Mouse (Mus musculus) heart, adult 2 months (tissue): ENCODE measurements around the gene Tpm1. TPM values are rescaled to one million over a fixed set of nuclear protein-coding genes. Genes with fewer than 3 reads are reported as not detected.

Experiments used
- DNase-seq, 2 experiments: peaks; one replicate each; pipeline ENCODE4 v3.0.0; 2021
- H3K27ac ChIP-seq: fragments of 200-600 bp; 2 replicates; pipeline ENCODE4 v1.8.1; 2022
- H3K27me3 ChIP-seq: fragments of 200-500 bp; 2 replicates; pipeline ENCODE4 v1.6.1; 2012; ENCODE audit warnings: mild to moderate bottlenecking, low read length, inconsistent platforms, mixed read lengths; ENCODE audit not compliant: control insufficient read depth, insufficient read depth
- H3K36me3 ChIP-seq: fragments of 200-500 bp; 2 replicates; pipeline ENCODE4 v1.6.1; 2012; ENCODE audit warnings: low read length, inconsistent platforms; ENCODE audit not compliant: control insufficient read depth, insufficient read depth
- H3K4me1 ChIP-seq: fragments of 200-500 bp; 2 replicates; pipeline ENCODE4 v1.6.1; 2011; ENCODE audit warnings: low read length; ENCODE audit not compliant: control insufficient read depth, insufficient read depth
- H3K4me3 ChIP-seq: fragments of 200-600 bp; 2 replicates; pipeline ENCODE4 v1.8.1; 2022
- H3K79me2 ChIP-seq: fragments of 200-500 bp; replicated peaks from 2 replicates; pipeline ENCODE4 v1.6.1; 2012; ENCODE audit warnings: mild to moderate bottlenecking, inconsistent platforms, low read length, moderate library complexity, mixed read lengths; ENCODE audit not compliant: control insufficient read depth, insufficient read depth
- H3K9ac ChIP-seq: fragments of 200-500 bp; 2 replicates; pipeline ENCODE4 v1.6.1; 2012; ENCODE audit warnings: low read depth, mild to moderate bottlenecking, control low read depth, inconsistent platforms, low read length, mixed read lengths
- CTCF ChIP-seq: fragments of 200-600 bp; IDR thresholded peaks from 2 replicates; pipeline ENCODE4 v1.8.1; 2022; ENCODE audit warnings: antibody characterized with exemption, mild to moderate bottlenecking, moderate library complexity
- EP300 ChIP-seq: fragments of 200-500 bp; IDR thresholded peaks from 2 replicates; pipeline ENCODE4 v1.6.1; 2011; ENCODE audit warnings: low read depth, low read length, control low read depth; ENCODE audit not compliant: insufficient read depth
- POLR2A ChIP-seq: fragments of 200-500 bp; IDR thresholded peaks from 2 replicates; pipeline ENCODE4 v1.6.1; 2011; ENCODE audit warnings: mild to moderate bottlenecking, low read depth, low read length, control low read depth; ENCODE audit not compliant: insufficient read depth
- WGBS: fragments of 180-500 bp; shearing (Covaris S2); methylation state at CpG from one replicate; pipeline ENCODE4 v1.1.7; 2018; 5-methylcytosine and 5-hydroxymethylcytosine counted together
- intact Hi-C: fragments of 180-260 bp; cut with DNase I; formaldehyde crosslinking; loops from one replicate; pipeline ENCODE4 v1.15.1; 2025
- polyA plus RNA-seq: library from polyadenylated mRNA; depleted of rRNA; stranded (reverse); fragments of >200 nt; gene quantifications from 2 replicates; pipeline ENCODE4 v1.2.3, GENCODE M21; 2012
- total RNA-seq, 2 experiments: library from RNA; stranded (reverse); gene quantifications; 2 replicates each; pipeline ENCODE4 v1.2.3; 2021

Gene Tpm1
- total and polyA plus RNA-seq, 3 experiments = 5,659 to 10,380 (median 9,950) TPM

DNA sequence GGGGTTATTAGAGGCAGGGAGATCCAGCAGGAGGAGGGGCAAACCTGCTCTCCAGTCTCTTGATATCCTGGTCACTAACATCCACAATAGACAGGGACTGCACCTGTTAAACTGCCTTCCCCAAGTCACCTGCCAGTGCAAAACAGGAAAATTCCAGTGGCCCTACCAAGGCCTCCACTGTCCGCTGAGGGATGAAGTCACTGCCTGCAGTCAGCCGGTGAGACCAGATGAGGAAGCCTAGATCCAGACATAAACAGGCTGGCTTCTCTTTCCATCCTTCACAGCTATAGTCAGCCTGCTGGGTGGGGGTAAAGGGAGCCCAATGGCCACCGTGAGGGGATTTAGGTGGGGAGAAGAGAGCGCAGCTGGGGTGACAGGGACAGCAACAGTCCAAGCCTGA lies 45.5 kb downstream of the Tpm1 start:
- H3K36me3 ChIP-seq = no peaks in the 10 kb centered on the region
- TF ChIP-seq POLR2A = no peak
- TF ChIP-seq EP300 = no peak
- TF ChIP-seq CTCF = no peak
- no peaks in the 10 kb centered on the region for H3K79me2 ChIP-seq
- no peak overlapping the region for H3K4me3 ChIP-seq
- no peak for DNase-seq
- H3K27me3 ChIP-seq = no peaks in the 10 kb centered on the region
- no peak overlapping the region for H3K9ac ChIP-seq
- intact Hi-C loops = no loop called here
- 68% methylated on average over 4 of the region's 4 CpGs for WGBS
- peaks cover 1% of the 10 kb centered on the region for H3K4me1 ChIP-seq
- no peak overlapping the region for H3K27ac ChIP-seq

DNA sequence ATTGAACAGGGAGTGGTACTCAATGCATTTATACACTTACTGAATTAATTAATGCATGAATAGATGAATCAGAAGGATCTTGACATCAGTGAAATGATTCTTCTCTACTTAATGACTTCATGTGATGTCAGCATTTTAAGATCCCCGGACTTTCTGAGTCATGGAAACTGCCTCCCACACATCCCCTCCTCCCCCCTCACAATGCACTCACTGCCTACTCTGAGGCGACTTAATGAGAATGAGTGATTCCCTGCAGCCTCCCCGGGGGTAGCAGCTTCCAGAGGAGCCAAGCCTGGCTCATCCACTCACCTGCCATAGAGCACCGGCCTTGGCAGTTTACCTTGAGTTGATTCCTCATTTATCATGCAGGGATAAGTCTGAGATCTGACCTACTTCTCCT lies 46.0 kb downstream of the Tpm1 start:
- no peak for DNase-seq
- peaks cover 1% of the 10 kb centered on the region for H3K4me1 ChIP-seq
- H3K27ac ChIP-seq = no peak overlapping the region
- TF ChIP-seq CTCF = no peak
- no peak for TF ChIP-seq POLR2A
- TF ChIP-seq EP300 = no peak
- H3K9ac ChIP-seq = no peak overlapping the region
- intact Hi-C loops = no loop called here
- H3K36me3 ChIP-seq = no peaks in the 10 kb centered on the region
- H3K27me3 ChIP-seq = no peaks in the 10 kb centered on the region
- 53% methylated on average over 4 of the region's 4 CpGs for WGBS
- no peaks in the 10 kb centered on the region for H3K79me2 ChIP-seq
- no peak overlapping the region for H3K4me3 ChIP-seq

DNA sequence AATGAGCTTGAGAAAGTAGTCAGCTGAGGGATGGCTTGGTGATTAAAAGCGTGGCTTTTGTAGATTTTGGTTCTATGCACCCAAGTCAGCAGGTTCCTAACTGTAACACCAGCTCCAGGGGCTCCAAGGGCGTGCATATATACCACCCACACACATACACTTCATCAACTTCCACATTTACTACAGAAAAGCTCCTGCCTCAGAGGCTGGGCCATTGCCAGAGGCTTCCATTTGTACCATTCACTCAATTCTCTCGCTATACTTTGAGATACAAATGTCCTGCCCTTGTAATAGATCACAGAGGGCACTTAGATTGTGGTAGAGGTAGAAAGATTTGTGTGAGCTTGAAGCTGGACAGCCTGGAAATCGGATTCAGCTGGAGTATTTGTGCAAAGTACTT lies 47.7 kb downstream of the Tpm1 start:
- intact Hi-C loops = loop anchor here (1.0 to 2.0 kb wide), 4 partner anchors 43 to 273 kb away; no protein-coding TSS in a partner anchor
- Histone ChIP-seq H3K9ac (no peak overlapping the region), H3K27ac (no peak overlapping the region), H3K4me1 (peaks cover 1% of the 10 kb centered on the region), H3K4me3 (no peak overlapping the region), H3K27me3 (no peaks in the 10 kb centered on the region), H3K36me3 (no peaks in the 10 kb centered on the region), H3K79me2 (no peaks in the 10 kb centered on the region)
- 73% methylated on average over 4 of the region's 4 CpGs for WGBS
- no peak for TF ChIP-seq POLR2A
- no peak for TF ChIP-seq EP300
- no peak for TF ChIP-seq CTCF
- DNase-seq = no peak

DNA sequence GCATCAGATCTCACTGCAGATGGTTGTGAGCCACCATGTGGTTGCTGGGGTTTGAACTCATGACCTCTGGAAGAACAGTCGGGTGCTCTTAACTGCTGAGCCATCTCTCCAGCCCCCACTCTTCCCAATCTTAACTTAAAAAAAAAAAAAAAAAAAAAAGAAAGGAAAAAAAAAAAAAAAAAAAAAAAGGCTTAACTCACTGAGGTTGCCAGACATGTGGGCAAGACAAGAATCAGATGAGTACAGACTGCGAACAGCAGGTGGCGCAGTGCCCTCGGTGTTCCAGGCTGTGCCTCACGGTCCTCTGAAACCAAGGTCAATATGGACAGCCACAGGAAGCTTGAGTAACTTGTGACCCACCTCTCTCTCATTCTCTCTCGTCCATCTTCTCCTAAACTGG lies 48.2 kb downstream of the Tpm1 start:
- Histone ChIP-seq H3K9ac (no peak overlapping the region), H3K27ac (no peak overlapping the region), H3K27me3 (no peaks in the 10 kb centered on the region), H3K36me3 (no peaks in the 10 kb centered on the region), H3K4me1 (peaks cover 1% of the 10 kb centered on the region), H3K4me3 (no peak overlapping the region), H3K79me2 (no peaks in the 10 kb centered on the region)
- TF ChIP-seq CTCF (peak; percentile 76), EP300 (peak; percentile 93), POLR2A (no peak)
- peak; percentile 82 to 84 for DNase-seq
- 2% methylated on average over 6 of the region's 6 CpGs for WGBS
- intact Hi-C loops = loop anchor here (1.0 to 2.0 kb wide), 4 partner anchors 43 to 274 kb away; no protein-coding TSS in a partner anchor

DNA sequence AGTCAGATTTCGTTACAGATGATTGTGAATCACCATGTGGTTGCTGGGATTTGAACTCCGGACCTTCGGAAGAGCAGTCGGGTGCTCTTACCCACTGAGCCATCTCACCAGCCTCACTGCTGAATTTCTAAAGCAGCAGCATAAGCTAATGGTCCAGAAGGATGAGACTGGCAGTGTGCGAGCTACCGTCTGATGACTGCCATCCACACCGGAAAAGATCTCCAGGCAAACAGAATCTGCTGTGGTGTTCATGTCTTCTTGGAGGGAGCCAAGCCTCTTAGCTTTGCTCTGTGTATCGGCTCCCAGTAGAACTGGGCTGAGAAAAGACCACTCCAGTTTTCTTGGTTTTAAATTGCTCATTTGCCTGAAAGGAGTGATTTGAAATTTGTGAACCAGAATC lies 49.5 kb downstream of the Tpm1 start:
- Histone ChIP-seq H3K27me3 (no peaks in the 10 kb centered on the region), H3K36me3 (no peaks in the 10 kb centered on the region), H3K4me3 (no peak overlapping the region), H3K27ac (no peak overlapping the region), H3K4me1 (peaks cover 1% of the 10 kb centered on the region), H3K79me2 (no peaks in the 10 kb centered on the region), H3K9ac (no peak overlapping the region)
- 90% methylated on average over 8 of the region's 8 CpGs for WGBS
- TF ChIP-seq EP300 (no peak), POLR2A (no peak), CTCF (no peak)
- intact Hi-C loops = loop anchor here (2.0 kb wide), 2 partner anchors 157 to 275 kb away; no protein-coding TSS in a partner anchor
- DNase-seq = no peak

DNA sequence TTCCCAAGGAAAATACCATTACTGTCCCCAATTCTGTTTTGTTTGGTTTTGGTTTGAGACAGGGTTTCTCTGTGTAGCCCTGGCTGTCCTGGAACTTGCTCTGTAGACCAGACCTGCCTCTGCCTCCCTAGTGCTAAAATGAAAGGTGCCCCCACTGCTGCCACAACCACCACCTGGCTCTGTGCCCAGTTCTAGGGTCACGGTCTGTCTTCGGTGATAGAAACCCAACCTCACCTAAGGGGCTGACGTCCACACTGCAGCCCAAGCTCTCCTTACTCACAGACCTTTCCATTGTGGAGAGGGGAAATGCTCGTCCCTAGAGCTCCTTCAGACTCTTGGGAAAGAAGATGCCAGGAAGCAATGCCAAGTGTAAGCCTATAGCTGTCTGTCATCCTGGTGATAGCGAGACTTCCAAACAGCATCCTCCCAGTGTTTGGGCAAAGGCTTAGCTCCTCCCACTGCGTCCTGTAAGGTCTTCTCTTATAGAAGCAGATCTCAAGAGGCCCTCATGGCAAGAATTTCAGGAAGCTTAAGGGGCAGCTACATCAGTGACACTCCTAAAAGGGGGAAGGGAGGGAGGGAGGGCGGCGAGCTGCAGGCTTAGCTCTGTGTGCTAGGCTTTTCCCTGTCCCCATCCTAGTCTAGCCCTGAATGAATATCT lies 57.3 kb downstream of the Tpm1 start:
- DNase-seq = no peak
- Histone ChIP-seq H3K27me3 (no peaks in the 10 kb centered on the region), H3K4me1 (no peaks in the 10 kb centered on the region), H3K36me3 (no peaks in the 10 kb centered on the region), H3K79me2 (no peaks in the 10 kb centered on the region), H3K27ac (no peak overlapping the region), H3K9ac (no peak overlapping the region), H3K4me3 (no peak overlapping the region)
- intact Hi-C loops = no loop called here
- TF ChIP-seq CTCF = no peak
- no peak for TF ChIP-seq POLR2A
- TF ChIP-seq EP300 = no peak
- WGBS = 49% methylated on average over 8 of the region's 8 CpGs
